Mouse (Mus musculus) MEL (cell line): Measurements from ENCODE around the gene Usp45. TPM values are rescaled to one million over a fixed set of nuclear protein-coding genes. Genes with fewer than 3 reads are reported as not detected.
A peak's percentile ranks its signal among the peaks of the same experiment; 100 is the strongest.
"Not testable (repeated sequence)": the region's sequence is repeated elsewhere in the genome, so short reads cannot be mapped to it uniquely, and the experiment has no call there.

Experiments used
- DNase-seq: peaks from one replicate; pipeline ENCODE4 v3.0.0; 2011; ENCODE audit warnings: low read depth, low spot score
- H3K27ac ChIP-seq: 2 replicates; pipeline ENCODE4 v1.5.1; 2012; ENCODE audit warnings: low read depth, mild to moderate bottlenecking, control low read depth, low read length, moderate library complexity; ENCODE audit not compliant: control insufficient read depth
- H3K27me3 ChIP-seq, 2 experiments: fragments of 150-350 bp in 1 of 2; sonication (generic) in 1 of 2; 2 replicates each; pipeline ENCODE4 v1.6.1; 2012; ENCODE audit warnings: low read length in 2 of 2, mild to moderate bottlenecking in 2 of 2, improper control_type of control experiment in 1 of 2, moderate library complexity in 1 of 2; ENCODE audit not compliant: insufficient read depth in 2 of 2, control insufficient read depth in 1 of 2
- H3K36me3 ChIP-seq, 2 experiments: 2 replicates each; pipeline ENCODE4 v1.6.1; 2012 to 2014; ENCODE audit warnings: low read length in 2 of 2, improper control_type of control experiment in 1 of 2, inconsistent platforms in 1 of 2, mild to moderate bottlenecking in 1 of 2; ENCODE audit not compliant: insufficient read depth in 2 of 2, control insufficient read depth in 1 of 2
- H3K4me1 ChIP-seq, 2 experiments: fragments of 150-350 bp in 1 of 2; sonication (generic) in 1 of 2; 2 replicates each; pipeline ENCODE4 v1.6.1; 2012; ENCODE audit warnings: low read length in 2 of 2, improper control_type of control experiment in 1 of 2, mild to moderate bottlenecking in 1 of 2; ENCODE audit not compliant: insufficient read depth in 2 of 2, control insufficient read depth in 1 of 2
- H3K4me3 ChIP-seq, 2 experiments: fragments of 150-350 bp in 1 of 2; sonication (generic) in 1 of 2; 2 replicates each; pipeline ENCODE4 v1.5.1; 2012; ENCODE audit warnings: low read depth in 2 of 2, low read length in 2 of 2, mild to moderate bottlenecking in 2 of 2, moderate library complexity in 2 of 2, control low read depth in 1 of 2, improper control_type of control experiment in 1 of 2; ENCODE audit not compliant: control insufficient read depth in 1 of 2, insufficient read depth in 1 of 2
- H3K79me2 ChIP-seq: 2 replicates; pipeline ENCODE4 v1.6.1; 2012; ENCODE audit warnings: mild to moderate bottlenecking, low read length, moderate library complexity; ENCODE audit not compliant: control insufficient read depth, poor library complexity, insufficient read depth
- H3K9ac ChIP-seq: 2 replicates; pipeline ENCODE4 v1.6.1; 2012; ENCODE audit warnings: low read depth, mild to moderate bottlenecking, control low read depth, low read length, moderate library complexity; ENCODE audit not compliant: control insufficient read depth, poor library complexity, severe bottlenecking
- H3K9me3 ChIP-seq: fragments of 150-350 bp; sonication (generic); replicated peaks from 2 replicates; pipeline ENCODE4 v1.6.1; 2012; ENCODE audit warnings: mild to moderate bottlenecking, low read length, improper control_type of control experiment, moderate library complexity; ENCODE audit not compliant: insufficient read depth
- BHLHE40 ChIP-seq: IDR thresholded peaks from 2 replicates; pipeline ENCODE4 v1.6.1; 2012; ENCODE audit warnings: low read depth, mild to moderate bottlenecking, inconsistent platforms, low read length, improper control_type of control experiment, borderline replicate concordance
- CTCF ChIP-seq, 3 experiments: IDR thresholded peaks in 2 of 3; conservative IDR thresholded peaks in 1 of 3; 2 replicates each; pipeline ENCODE4 v1.5.1; 2011 to 2012; ENCODE audit warnings: low read length in 3 of 3, low read depth in 2 of 3, mild to moderate bottlenecking in 2 of 3, improper control_type of control experiment in 1 of 3, inconsistent platforms in 1 of 3, mixed read lengths in 1 of 3, moderate library complexity in 1 of 3; ENCODE audit not compliant: control insufficient read depth in 1 of 3, insufficient read depth in 1 of 3, poor library complexity in 1 of 3, severe bottlenecking in 1 of 3
- EP300 ChIP-seq, 2 experiments: IDR thresholded peaks; 2 replicates each; pipeline ENCODE4 v1.6.1; 2011; ENCODE audit warnings: improper control_type of control experiment in 2 of 2, low read length in 2 of 2, low read depth in 1 of 2, mild to moderate bottlenecking in 1 of 2
- MAX ChIP-seq: IDR thresholded peaks from 2 replicates; pipeline ENCODE4 v1.6.1; 2011; ENCODE audit warnings: low read length, improper control_type of control experiment
- MAZ ChIP-seq: IDR thresholded peaks from 2 replicates; pipeline ENCODE4 v1.6.1; 2012; ENCODE audit warnings: low read depth, mild to moderate bottlenecking, inconsistent platforms, low read length, improper control_type of control experiment
- MEF2A ChIP-seq: IDR thresholded peaks from 2 replicates; pipeline ENCODE4 v1.6.1; 2014; ENCODE audit warnings: low read depth, mild to moderate bottlenecking, inconsistent platforms, low read length, improper control_type of control experiment; ENCODE audit not compliant: poor library complexity, insufficient replicate concordance, severe bottlenecking; ENCODE audit errors: extremely low read depth
- MXI1 ChIP-seq: IDR thresholded peaks from 2 replicates; pipeline ENCODE4 v1.6.1; 2011; ENCODE audit warnings: mild to moderate bottlenecking, low read depth, low read length, improper control_type of control experiment
- NELFE ChIP-seq: IDR thresholded peaks from 2 replicates; pipeline ENCODE4 v1.6.1; 2011; ENCODE audit warnings: low read depth, low read length, improper control_type of control experiment
- POLR2A ChIP-seq, 2 experiments: IDR thresholded peaks; 2 replicates each; pipeline ENCODE4 v1.6.1; 2011 to 2012; ENCODE audit warnings: low read length in 2 of 2, mild to moderate bottlenecking in 2 of 2, control low read depth in 1 of 2, improper control_type of control experiment in 1 of 2, low read depth in 1 of 2, moderate library complexity in 1 of 2; ENCODE audit not compliant: control insufficient read depth in 1 of 2, insufficient read depth in 1 of 2, poor library complexity in 1 of 2
- POLR2AphosphoS2 ChIP-seq: IDR thresholded peaks from 2 replicates; pipeline ENCODE4 v1.6.1; 2011; ENCODE audit warnings: low read length, improper control_type of control experiment
- POLR2AphosphoS5 ChIP-seq: IDR thresholded peaks from 2 replicates; pipeline ENCODE4 v1.6.1; 2012; ENCODE audit warnings: low read depth, borderline replicate concordance, mild to moderate bottlenecking, inconsistent platforms, low read length, moderate library complexity, mixed read lengths
- RAD21 ChIP-seq: IDR thresholded peaks from 2 replicates; pipeline ENCODE4 v1.6.1; 2011; ENCODE audit warnings: mild to moderate bottlenecking, low read depth, low read length, improper control_type of control experiment
- SIN3A ChIP-seq: IDR thresholded peaks from 2 replicates; pipeline ENCODE4 v1.6.1; 2012; ENCODE audit warnings: low read length, improper control_type of control experiment, inconsistent platforms
- SMC3 ChIP-seq: IDR thresholded peaks from 2 replicates; pipeline ENCODE4 v1.6.1; 2011; ENCODE audit warnings: low read depth, low read length, improper control_type of control experiment
- USF1 ChIP-seq: IDR thresholded peaks from 2 replicates; pipeline ENCODE4 v1.6.1; 2014; ENCODE audit warnings: low read depth, mild to moderate bottlenecking, inconsistent platforms, low read length, improper control_type of control experiment, moderate library complexity
- ZC3H11A ChIP-seq: IDR thresholded peaks from 2 replicates; pipeline ENCODE4 v1.6.1; 2012; ENCODE audit warnings: low read depth, mild to moderate bottlenecking, inconsistent platforms, low read length, improper control_type of control experiment
- ZNF384 ChIP-seq: IDR thresholded peaks from 2 replicates; pipeline ENCODE4 v1.6.1; 2012; ENCODE audit warnings: low read depth, mild to moderate bottlenecking, inconsistent platforms, low read length, improper control_type of control experiment
- polyA plus RNA-seq, 2 experiments: library from polyadenylated mRNA; stranded (reverse) in 1 of 2; unstranded in 1 of 2; fragments of >175 nt in 1 of 2; fragments of >200 nt in 1 of 2; gene quantifications; 2 replicates each; pipeline versions ENCODE4 v1.2.1 to v1.2.4; 2012; ENCODE audit warnings: low replicate concordance in 2 of 2, low read depth in 1 of 2; ENCODE audit not compliant: insufficient read length in 2 of 2, insufficient read depth in 1 of 2, missing spikeins in 1 of 2
- total RNA-seq: library from RNA; depleted of rRNA; stranded (reverse); fragments of 300-350 nt; gene quantifications from 2 replicates; pipeline ENCODE4 v1.2.3, GENCODE M21; 2012

Usp45 gene
- total and polyA plus RNA-seq, 3 experiments: 6.4 to 8.2 TPM; not detected in 1

DNA sequence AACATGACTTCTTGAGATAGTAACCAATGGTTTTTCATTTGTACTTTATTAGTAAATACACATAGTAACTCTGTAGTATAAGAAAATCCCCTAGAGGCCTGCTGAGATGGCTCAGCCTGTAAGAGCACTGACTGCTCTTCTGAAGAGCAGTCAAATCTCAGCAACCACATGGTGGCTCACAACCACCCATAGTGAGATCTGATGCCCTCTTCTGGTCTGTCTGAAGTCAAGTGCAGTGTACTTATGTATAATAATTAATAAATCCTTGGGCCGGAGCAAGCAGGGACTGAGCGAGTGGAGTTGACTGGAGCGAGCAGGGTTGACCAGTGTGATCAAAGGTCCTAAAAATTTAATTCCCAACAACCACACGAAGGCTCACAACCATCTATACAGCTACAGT lies 27.8 kb upstream of the Usp45 start:
- H3K27me3 ChIP-seq: no peaks in the 10 kb centered on the region
- H3K4me1 ChIP-seq: no peaks in the 10 kb centered on the region
- DNase-seq: peak; percentile 26
- no peak overlapping the region for H3K9ac ChIP-seq
- no peaks in the 10 kb centered on the region for H3K9me3 ChIP-seq
- H3K36me3 ChIP-seq: no peaks in the 10 kb centered on the region; a peak in 1 of 4 replicates
- no peak overlapping the region for H3K4me3 ChIP-seq
- TF ChIP-seq USF1 (no peak), SMC3 (peak; percentile 18; the same call in 1 of the 2 replicates), BHLHE40 (no peak), CTCF (IDR thresholded peaks at IDR 0.05 in 2 of 3, conservative IDR thresholded peaks at IDR 0.05 in 1 of 3; ENCODE audit: control insufficient read depth in 1 of 3, insufficient read depth in 1 of 3, low read depth in 2 of 3, low read length in 3 of 3, poor library complexity in 1 of 3, severe bottlenecking in 1 of 3) (peak in 1 of 3 experiments; percentile 40; a peak in 2 of 6 replicates)
- H3K79me2 ChIP-seq: no peaks in the 10 kb centered on the region
- no peak overlapping the region for H3K27ac ChIP-seq

GRCm38 (mm10) chr4:21744142-21744541 lies 22.8 kb upstream of the Usp45 start:
- peak; percentile 35 for DNase-seq
- not testable (repeated sequence) for H3K9me3 ChIP-seq
- TF ChIP-seq RAD21 (peak; percentile 12), SMC3 (peak; percentile 29), CTCF (IDR thresholded peaks at IDR 0.05 in 2 of 3, conservative IDR thresholded peaks at IDR 0.05 in 1 of 3; ENCODE audit: control insufficient read depth in 1 of 3, insufficient read depth in 1 of 3, low read depth in 2 of 3, low read length in 3 of 3, poor library complexity in 1 of 3, severe bottlenecking in 1 of 3) (peak in 1 of 3 experiments; percentile 33; a peak in 2 of 6 replicates)
- TF ChIP-seq, all 39 proteins: peak for 3; not testable (repeated sequence) for 36
- not testable (repeated sequence) for H3K4me1 ChIP-seq, H3K36me3 ChIP-seq, H3K9ac ChIP-seq, H3K27me3 ChIP-seq, H3K79me2 ChIP-seq, H3K4me3 ChIP-seq, H3K27ac ChIP-seq

DNA sequence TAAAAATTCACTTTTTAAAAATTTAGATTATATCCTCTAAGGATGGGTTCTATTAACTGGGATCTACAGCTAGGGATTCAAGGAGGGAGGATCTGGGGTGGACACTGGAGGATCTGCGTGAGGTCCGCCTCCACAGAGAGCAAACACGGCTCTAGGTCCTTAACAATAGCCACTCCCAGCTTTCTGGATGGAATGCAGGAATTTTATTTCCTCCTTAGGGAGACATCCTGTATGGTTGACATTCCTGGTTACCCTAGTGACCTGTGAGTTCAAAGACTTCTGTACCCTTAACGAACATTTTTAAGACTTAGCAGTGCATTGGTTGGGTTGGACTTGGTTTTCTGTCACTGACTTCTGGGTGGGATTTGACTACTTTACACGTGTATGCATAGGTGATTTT lies 21.2 kb upstream of the Usp45 start:
- no peaks in the 10 kb centered on the region for H3K79me2 ChIP-seq
- TF ChIP-seq BHLHE40: no peak
- TF ChIP-seq POLR2AphosphoS5: no peak
- no peak for TF ChIP-seq ZC3H11A
- TF ChIP-seq NELFE: no peak
- no peak for TF ChIP-seq EP300 (IDR thresholded peaks at IDR 0.05; ENCODE audit: low read depth in 1 of 2, low read length in 2 of 2)
- TF ChIP-seq ZNF384: no peak
- no peak for TF ChIP-seq MAZ
- no peak for TF ChIP-seq SIN3A
- no peak for TF ChIP-seq MXI1
- TF ChIP-seq USF1: no peak
- no peak for TF ChIP-seq MAX
- no peak for TF ChIP-seq MEF2A
- no peak for TF ChIP-seq POLR2A (IDR thresholded peaks at IDR 0.05; ENCODE audit: control insufficient read depth in 1 of 2, insufficient read depth in 1 of 2, low read depth in 1 of 2, low read length in 2 of 2, poor library complexity in 1 of 2)
- TF ChIP-seq CTCF (IDR thresholded peaks at IDR 0.05 in 2 of 3, conservative IDR thresholded peaks at IDR 0.05 in 1 of 3; ENCODE audit: control insufficient read depth in 1 of 3, insufficient read depth in 1 of 3, low read depth in 2 of 3, low read length in 3 of 3, poor library complexity in 1 of 3, severe bottlenecking in 1 of 3): no peak
- TF ChIP-seq POLR2AphosphoS2: no peak
- 0 out of 4 replicates have a peak, but pooled peaks cover 0 to 4% of the 10 kb centered on the region in 2 experiments for H3K36me3 ChIP-seq
- H3K9me3 ChIP-seq: no peaks in the 10 kb centered on the region
- H3K4me1 ChIP-seq: no peaks in the 10 kb centered on the region
- no peaks in the 10 kb centered on the region for H3K27me3 ChIP-seq
- no peak overlapping the region for H3K4me3 ChIP-seq
- no peak overlapping the region for H3K9ac ChIP-seq
- DNase-seq: no peak
- H3K27ac ChIP-seq: no peak overlapping the region
